Mouse (Mus musculus): Measurements from ENCODE around the gene Cldn5. TPM values are rescaled to one million over a fixed set of nuclear protein-coding genes. Genes with fewer than 3 reads are reported as not detected.

Gene Cldn5
- total RNA-seq, 2 experiments from 2014 or later, result 41.6 to 44.3 TPM

- Histone ChIP-seq H3K4me3 (no peak overlapping the region), H3K27ac (no peak overlapping the region)
- TF ChIP-seq CTCF (conservative IDR thresholded peaks at IDR 0.05), result no peak
- no peak for DNase-seq (ENCODE audit: low spot score in 2 of 2)
Measured at GRCm38 (mm10) chr16:18766390-18766789, 10.3 kb upstream of the Cldn5 start.

GRCm38 (mm10) chr16:18769501-18769900 is 7.1 kb upstream of the Cldn5 start:
- Histone ChIP-seq H3K27ac (no peak overlapping the region), H3K4me3 (no peak overlapping the region)
- DNase-seq (ENCODE audit: low spot score in 2 of 2), result no peak
- no peak for TF ChIP-seq CTCF (conservative IDR thresholded peaks at IDR 0.05)

GRCm38 (mm10) chr16:18773936-18774335 is 2.7 kb upstream of the Cldn5 start:
- no peak overlapping the region for H3K4me3 ChIP-seq
- DNase-seq (ENCODE audit: low spot score in 2 of 2), result no peak
- H3K27ac ChIP-seq, result 0 out of 2 replicates have a peak overlapping the region, but pooled peaks have one; percentile 6
- no peak for TF ChIP-seq CTCF (conservative IDR thresholded peaks at IDR 0.05)

- no peak for DNase-seq (ENCODE audit: low spot score in 2 of 2)
- H3K4me3 ChIP-seq, result peak overlapping the region; percentile 32; the same call in 1 of the 2 replicates
- TF ChIP-seq CTCF (conservative IDR thresholded peaks at IDR 0.05), result no peak
- peak overlapping the region; percentile 74 for H3K27ac ChIP-seq
Measured at GRCm38 (mm10) chr16:18775621-18776555, 759 bp upstream of the Cldn5 start.

GRCm38 (mm10) chr16:18777101-18778080 is 744 bp downstream of the Cldn5 start:
- peak overlapping the region; percentile 78 for H3K27ac ChIP-seq
- H3K4me3 ChIP-seq, result peak overlapping the region; percentile 53
- no peak for TF ChIP-seq CTCF (conservative IDR thresholded peaks at IDR 0.05)
- DNase-seq (ENCODE audit: low spot score in 2 of 2), result no peak

GRCm38 (mm10) chr16:18778461-18778860 is 1.8 kb downstream of the Cldn5 start:
- peak overlapping the region; percentile 78 for H3K27ac ChIP-seq
- TF ChIP-seq CTCF (conservative IDR thresholded peaks at IDR 0.05), result no peak
- H3K4me3 ChIP-seq, result peak overlapping the region; percentile 53
- no peak for DNase-seq (ENCODE audit: low spot score in 2 of 2)

- TF ChIP-seq CTCF (conservative IDR thresholded peaks at IDR 0.05), result no peak
- no peak for DNase-seq (ENCODE audit: low spot score in 2 of 2)
- H3K4me3 ChIP-seq, result no peak overlapping the region
- H3K27ac ChIP-seq, result no peak overlapping the region
Measured at GRCm38 (mm10) chr16:18781810-18782209, 5.2 kb downstream of the Cldn5 start.

- no peak overlapping the region for H3K27ac ChIP-seq
- DNase-seq (ENCODE audit: low spot score in 2 of 2), result no peak
Measured at GRCm38 (mm10) chr16:18785025-18785424, 8.4 kb downstream of the Cldn5 start.

GRCm38 (mm10) chr16:18785485-18785884 is 8.8 kb downstream of the Cldn5 start:
- Histone ChIP-seq H3K27ac (no peak overlapping the region), H3K4me3 (no peak overlapping the region)
- no peak for DNase-seq (ENCODE audit: low spot score in 2 of 2)
- TF ChIP-seq CTCF (conservative IDR thresholded peaks at IDR 0.05), result no peak

More at GRCm38 (mm10) chr16:18785025-18785424, 8.4 kb downstream of the Cldn5 start:
- H3K4me3 ChIP-seq, result no peak overlapping the region
- no peak for TF ChIP-seq CTCF (conservative IDR thresholded peaks at IDR 0.05)

GRCm38 (mm10) chr16:18786652-18787051 is 10.0 kb downstream of the Cldn5 start:
- DNase-seq (ENCODE audit: low spot score in 2 of 2), result no peak
- Histone ChIP-seq H3K27ac (no peak overlapping the region), H3K4me3 (no peak overlapping the region)
- TF ChIP-seq CTCF (conservative IDR thresholded peaks at IDR 0.05), result no peak

GRCm38 (mm10) chr16:18788627-18789406 is 12.2 kb downstream of the Cldn5 start:
- no peak for TF ChIP-seq CTCF (conservative IDR thresholded peaks at IDR 0.05)
- Histone ChIP-seq H3K4me3 (no peak overlapping the region), H3K27ac (no peak overlapping the region)
- DNase-seq (ENCODE audit: low spot score in 2 of 2), result no peak
